Mouse (Mus musculus) thymus, adult 2 months (tissue): ENCODE data around the gene Ifitm1.

Experiments used
- CTCF ChIP-seq: fragments of 200-500 bp; IDR thresholded peaks from 2 replicates; pipeline ENCODE4 v1.5.1; 2012; ENCODE audit warnings: mild to moderate bottlenecking, control low read depth, low read length, moderate library complexity, borderline replicate concordance; ENCODE audit not compliant: control insufficient read depth, poor library complexity, insufficient read depth; ENCODE audit errors: extremely low read depth
- POLR2A ChIP-seq: fragments of 200-500 bp; IDR thresholded peaks from 2 replicates; pipeline ENCODE4 v1.6.1; 2012; ENCODE audit warnings: mild to moderate bottlenecking, low read length, control low read depth, moderate library complexity; ENCODE audit not compliant: control insufficient read depth, poor library complexity, insufficient read depth; ENCODE audit errors: extremely low read depth

DNA sequence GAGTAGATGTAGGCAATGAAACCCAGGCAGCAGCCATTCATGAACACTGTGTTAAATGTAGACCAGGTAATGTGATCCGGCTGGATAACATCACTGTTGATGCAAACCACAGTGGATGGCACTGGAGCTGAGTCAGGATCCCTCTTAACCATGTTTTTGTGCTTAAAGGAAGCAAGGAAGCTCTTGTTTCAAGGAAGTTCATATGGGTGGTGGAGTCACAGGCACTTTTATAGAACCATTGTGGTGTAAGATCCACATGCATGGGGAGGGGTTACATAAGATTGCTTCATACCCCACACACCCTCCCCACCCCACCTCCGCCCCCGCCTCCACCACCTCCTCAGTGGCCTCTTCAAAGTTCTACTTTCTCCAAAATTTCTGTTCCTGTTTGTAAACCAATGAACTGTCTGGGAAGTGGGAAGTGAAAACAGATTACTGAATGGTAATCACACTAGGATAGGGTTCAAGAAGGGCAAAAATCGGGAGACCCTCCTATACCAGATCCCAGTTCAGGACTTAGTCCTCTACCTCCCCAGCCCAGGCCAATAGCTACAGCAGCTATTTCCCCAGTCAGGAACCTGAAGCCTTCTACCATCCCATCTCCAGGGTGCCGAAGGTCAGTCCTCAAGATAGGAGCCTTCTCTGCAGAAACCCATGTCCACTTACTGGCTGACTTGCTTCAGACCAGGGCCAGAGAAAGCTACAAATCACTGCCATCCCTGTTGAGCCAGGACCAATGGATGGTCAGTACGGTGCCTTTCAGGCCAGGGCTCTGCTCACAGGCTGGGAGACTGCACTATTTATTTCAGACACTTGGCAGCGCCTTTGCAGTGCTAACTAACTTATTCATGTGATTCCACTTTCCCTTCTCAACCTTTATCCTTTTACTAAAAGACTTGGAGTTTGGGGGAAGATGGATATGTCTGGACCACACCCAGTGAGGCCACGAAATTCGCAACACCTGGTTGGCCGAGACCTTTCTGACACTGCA lies 50.0 kb downstream of the Ifitm1 start:
- TF ChIP-seq CTCF: no peak
- TF ChIP-seq POLR2A: no peak
